Mouse (Mus musculus) spleen, adult 2 months (tissue): ENCODE data around the gene Hmgcs1. TPM values are rescaled to one million over a fixed set of nuclear protein-coding genes. Genes with fewer than 3 reads are reported as not detected.
"Not testable (repeated sequence)": the region's sequence is repeated elsewhere in the genome, so short reads cannot be mapped to it uniquely, and the experiment has no call there.

Experiments used
- DNase-seq, 2 experiments: peaks; one replicate each; pipeline versions ENCODE4 v3.0.0 to v3.0.0-alpha.2; 2012 to 2021; ENCODE audit warnings: low spot score in 2 of 2, low read depth in 1 of 2
- H3K27ac ChIP-seq: fragments of 200-500 bp; 2 replicates; pipeline ENCODE4 v1.5.1; 2012; ENCODE audit warnings: low read length, inconsistent platforms; ENCODE audit not compliant: insufficient read depth
- H3K27me3 ChIP-seq: fragments of 200-500 bp; 2 replicates; pipeline ENCODE4 v1.6.1; 2012; ENCODE audit warnings: mild to moderate bottlenecking, moderate library complexity, low read length, inconsistent platforms; ENCODE audit not compliant: control insufficient read depth, insufficient read depth
- H3K36me3 ChIP-seq: fragments of 200-500 bp; 2 replicates; pipeline ENCODE4 v1.6.1; 2012; ENCODE audit warnings: mild to moderate bottlenecking, low read length, inconsistent platforms; ENCODE audit not compliant: control insufficient read depth, insufficient read depth
- H3K4me1 ChIP-seq: fragments of 200-500 bp; 2 replicates; pipeline ENCODE4 v1.6.1; 2011; ENCODE audit warnings: inconsistent platforms; ENCODE audit not compliant: control insufficient read depth, insufficient read depth, insufficient read length
- H3K4me3 ChIP-seq: fragments of 200-500 bp; 2 replicates; pipeline ENCODE4 v1.5.1; 2011; ENCODE audit warnings: mild to moderate bottlenecking, inconsistent platforms; ENCODE audit not compliant: insufficient read depth, insufficient read length; ENCODE audit errors: extremely low read depth
- CTCF ChIP-seq: fragments of 200-500 bp; IDR thresholded peaks from 2 replicates; pipeline ENCODE4 v1.5.1; 2011; ENCODE audit warnings: mild to moderate bottlenecking, inconsistent platforms; ENCODE audit not compliant: insufficient read depth, insufficient read length, insufficient replicate concordance; ENCODE audit errors: extremely low read depth
- POLR2A ChIP-seq: fragments of 200-500 bp; IDR thresholded peaks from 2 replicates; pipeline ENCODE4 v1.6.1; 2011; ENCODE audit warnings: low read depth, low read length, inconsistent platforms
- WGBS: fragments of 180-500 bp; shearing (Covaris S2); methylation state at CpG from one replicate; pipeline ENCODE4 v1.1.7; 2018; 5-methylcytosine and 5-hydroxymethylcytosine counted together
- polyA plus RNA-seq: library from polyadenylated mRNA; depleted of rRNA; stranded (reverse); fragments of >200 nt; gene quantifications from 2 replicates; pipeline ENCODE4 v1.2.3, GENCODE M21; 2012

Hmgcs1 gene
- polyA plus RNA-seq, 1 experiment = 7.1 TPM

DNA sequence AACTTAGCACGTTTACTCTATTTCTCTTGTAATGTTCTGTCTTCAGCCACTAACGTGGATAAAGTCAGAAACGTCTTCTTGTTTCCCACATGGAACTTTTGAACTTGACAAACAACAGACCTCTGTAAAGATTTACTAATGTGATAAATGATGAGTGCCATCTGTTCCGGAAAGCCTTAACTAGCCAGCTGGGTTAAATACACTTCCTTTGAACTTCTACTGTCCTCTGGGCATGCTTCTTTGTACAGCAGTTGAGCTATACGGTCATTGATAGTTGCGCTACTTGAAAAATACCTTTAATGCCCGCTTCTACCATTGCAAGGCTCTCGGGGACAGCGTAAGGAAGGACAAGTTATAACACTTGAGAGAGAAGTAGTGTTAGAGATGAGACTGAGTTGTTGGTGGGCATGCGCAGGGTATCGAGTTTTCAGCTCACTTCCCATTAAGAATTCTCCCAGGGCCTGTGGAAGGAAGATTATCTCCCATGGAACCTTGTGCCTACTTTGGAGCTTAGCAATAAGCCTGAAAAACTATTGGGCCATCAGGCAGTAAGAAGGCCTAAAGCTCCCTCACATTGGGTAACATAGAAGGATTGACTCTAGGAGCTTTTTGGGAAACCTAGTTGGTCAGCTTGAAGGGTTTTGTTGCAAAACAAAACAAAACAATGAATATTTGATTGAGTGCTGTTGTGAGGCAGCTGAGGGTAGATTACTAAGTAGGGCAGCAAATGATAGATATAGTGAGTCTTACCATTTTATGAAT lies 5.6 kb upstream of the Hmgcs1 start:
- TF ChIP-seq POLR2A (no peak), CTCF (no peak)
- H3K27me3 ChIP-seq = no peaks in the 10 kb centered on the region
- WGBS = 88% methylated on average over 11 of the region's 11 CpGs
- H3K4me3 ChIP-seq = no peak overlapping the region
- no peaks in the 10 kb centered on the region for H3K4me1 ChIP-seq
- no peak for DNase-seq
- H3K36me3 ChIP-seq = no peaks in the 10 kb centered on the region
- no peak overlapping the region for H3K27ac ChIP-seq

DNA sequence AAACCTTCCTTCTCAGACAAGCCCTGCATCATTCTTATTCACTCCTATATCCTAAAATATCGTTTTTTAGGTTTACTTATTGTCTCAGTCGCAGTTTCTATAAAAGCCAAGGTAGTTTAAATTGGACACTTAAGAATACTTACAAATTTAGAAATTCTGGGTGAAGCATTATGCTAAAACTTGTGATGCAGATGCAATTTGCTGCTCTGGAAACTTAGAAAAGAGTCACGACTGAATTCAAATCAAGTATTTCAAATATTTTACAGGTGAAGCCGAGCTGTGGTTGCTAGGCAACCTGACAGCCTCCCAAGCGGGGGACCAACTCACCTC lies 505 bp upstream of the Hmgcs1 start:
- no peak for TF ChIP-seq CTCF
- no peak for TF ChIP-seq POLR2A
- Histone ChIP-seq H3K4me1 (peaks cover 8% of the 10 kb centered on the region), H3K4me3 (peak overlapping the region; percentile 29), H3K27me3 (no peaks in the 10 kb centered on the region), H3K36me3 (no peaks in the 10 kb centered on the region), H3K27ac (0 out of 2 replicates have a peak overlapping the region, but pooled peaks have one; percentile 9)
- DNase-seq = no peak
- WGBS = 8% methylated on average over 5 of the region's 5 CpGs

DNA sequence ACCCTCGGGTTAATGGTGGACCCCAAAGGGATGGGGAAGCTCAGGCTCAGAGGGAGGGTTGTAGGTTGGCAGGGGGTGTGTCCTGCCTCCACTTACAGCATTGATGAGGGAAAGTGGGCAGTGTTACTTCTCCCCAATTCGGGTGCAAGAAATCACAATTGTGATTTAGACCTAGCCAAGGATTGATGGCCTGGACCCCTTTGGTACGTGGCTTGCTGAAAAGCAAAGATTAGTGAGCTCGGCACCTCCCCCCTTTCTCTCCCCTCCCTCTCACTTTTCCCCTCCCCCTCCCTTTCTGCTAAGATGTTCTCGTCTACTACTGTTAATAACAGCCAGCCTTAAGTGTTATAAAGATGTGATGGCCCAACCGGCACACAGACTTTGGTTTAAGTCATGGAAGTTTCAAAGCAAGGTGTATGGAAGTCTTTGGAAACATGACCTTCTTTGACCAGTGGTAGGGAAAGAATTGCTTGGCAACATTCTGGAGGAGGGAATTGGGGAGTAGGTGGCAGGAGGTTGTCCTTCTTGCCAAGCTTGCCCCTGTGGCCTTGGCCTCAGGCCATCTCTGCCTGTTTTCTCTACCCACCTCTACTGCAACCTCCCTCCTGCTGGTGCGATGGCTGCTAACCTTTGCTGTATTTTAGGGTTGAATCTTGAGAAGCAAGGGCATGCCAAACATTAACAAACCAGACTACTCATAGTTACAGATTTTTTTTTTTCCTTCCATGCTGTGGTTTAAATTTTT lies 869 bp downstream of the Hmgcs1 start:
- Histone ChIP-seq H3K27me3 (no peaks in the 10 kb centered on the region), H3K36me3 (no peaks in the 10 kb centered on the region), H3K4me1 (peaks cover 8% of the 10 kb centered on the region), H3K4me3 (peak overlapping the region; percentile 84), H3K27ac (peak overlapping the region; percentile 83)
- TF ChIP-seq POLR2A (no peak), CTCF (no peak)
- 9% methylated on average over 7 of the region's 7 CpGs for WGBS
- no peak for DNase-seq

DNA sequence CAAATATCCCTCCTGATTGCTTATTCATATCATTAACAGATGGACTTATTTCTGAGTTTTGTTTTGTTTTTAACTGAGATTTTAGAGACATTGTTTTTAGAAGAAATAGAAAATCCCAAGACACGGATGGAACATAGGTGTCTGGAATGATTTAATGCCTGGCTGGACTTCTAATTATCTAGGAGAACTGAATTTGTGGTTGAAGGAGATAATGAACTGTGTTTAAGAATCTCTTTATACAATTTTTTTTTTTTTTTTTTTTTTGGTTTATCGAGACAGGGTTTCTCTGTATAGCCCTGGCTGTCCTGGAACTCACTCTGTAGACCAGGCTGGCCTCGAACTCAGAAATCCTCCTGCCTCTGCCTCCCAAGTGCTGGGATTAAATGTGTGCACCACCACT lies 1.8 kb downstream of the Hmgcs1 start:
- 83% methylated on average over 3 of the region's 3 CpGs for WGBS
- not testable (repeated sequence) for H3K4me1 ChIP-seq, H3K36me3 ChIP-seq, H3K27ac ChIP-seq, H3K4me3 ChIP-seq, H3K27me3 ChIP-seq, DNase-seq

DNA sequence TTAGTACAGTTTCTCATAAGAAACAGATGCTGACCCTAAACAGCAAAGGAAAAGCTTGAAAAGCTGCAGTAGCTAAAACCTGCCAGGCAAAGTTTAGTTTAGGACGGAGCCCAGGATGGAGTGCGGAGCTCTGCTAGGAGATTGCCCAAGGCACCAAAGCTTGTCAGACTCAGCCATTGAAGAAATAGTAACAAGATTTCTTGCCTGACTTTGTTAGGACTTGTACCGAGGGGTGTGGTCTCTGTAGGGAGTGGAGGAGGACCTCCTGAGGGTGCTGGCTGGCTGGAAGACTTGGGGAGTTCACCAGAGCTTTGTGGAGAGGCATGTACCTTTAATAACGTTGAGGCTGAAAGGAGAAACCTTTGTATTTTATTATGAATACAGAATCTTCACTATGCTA lies 5.5 kb downstream of the Hmgcs1 start:
- 86% methylated on average over 4 of the region's 4 CpGs for WGBS
- H3K36me3 ChIP-seq = peaks cover 5% of the 10 kb centered on the region
- H3K27ac ChIP-seq = no peak overlapping the region
- no peaks in the 10 kb centered on the region for H3K27me3 ChIP-seq
- peaks cover 8% of the 10 kb centered on the region for H3K4me1 ChIP-seq
- no peak for DNase-seq
- TF ChIP-seq CTCF (no peak), POLR2A (no peak)
- no peak overlapping the region for H3K4me3 ChIP-seq

- no peak for DNase-seq
- peaks cover 4% of the 10 kb centered on the region; the same call in 1 of the 2 replicates for H3K4me1 ChIP-seq
- H3K27me3 ChIP-seq = no peaks in the 10 kb centered on the region
- 85% methylated on average over 1 of the region's 1 CpGs for WGBS
- no peak for TF ChIP-seq POLR2A
- no peak for TF ChIP-seq CTCF
- no peak overlapping the region for H3K27ac ChIP-seq
- peaks cover 9% of the 10 kb centered on the region for H3K36me3 ChIP-seq
- no peak overlapping the region for H3K4me3 ChIP-seq
Measured at GRCm38 (mm10) chr13:119696496-119696895, 6.3 kb downstream of the Hmgcs1 start.

DNA sequence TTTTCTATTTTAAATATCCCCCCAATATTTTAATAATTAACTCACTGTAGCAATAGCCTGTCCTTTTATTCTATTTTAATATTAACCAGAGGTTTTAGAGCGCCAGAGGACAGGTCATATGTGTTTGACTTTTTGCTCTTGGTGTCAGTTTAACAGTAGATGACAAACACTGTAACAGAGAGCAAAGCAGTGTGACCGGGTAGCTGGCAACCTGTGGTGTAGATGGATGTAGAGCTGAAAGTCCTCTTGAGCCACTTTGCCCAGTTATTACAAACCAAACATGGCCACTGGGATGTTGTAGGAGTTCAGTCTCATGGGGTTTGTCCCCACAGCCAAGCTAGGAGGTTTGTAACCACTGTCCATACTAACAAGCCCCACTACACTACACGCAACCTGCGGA lies 8.3 kb downstream of the Hmgcs1 start:
- Histone ChIP-seq H3K27me3 (no peaks in the 10 kb centered on the region), H3K4me1 (0 out of 2 replicates have a peak, but pooled peaks cover 2% of the 10 kb centered on the region), H3K4me3 (no peak overlapping the region), H3K27ac (no peak overlapping the region), H3K36me3 (peaks cover 12% of the 10 kb centered on the region)
- no peak for DNase-seq
- TF ChIP-seq CTCF = no peak
- no peak for TF ChIP-seq POLR2A
- WGBS = 89% methylated on average over 4 of the region's 4 CpGs
